Mouse (Mus musculus) liver, embryonic 13.5 days (tissue): ENCODE results near the gene Fgfr2. TPM values are rescaled to one million over a fixed set of nuclear protein-coding genes. Genes with fewer than 3 reads are reported as not detected.

Experiments
- ATAC-seq: fragments of 200-750 bp; cut with Nextera tagmentation; 2 replicates; pipeline ENCODE4 v1.8.0; 2017; ENCODE audit warnings: low read depth, mild to moderate bottlenecking, moderate number of reproducible peaks, moderate library complexity
- DNase-seq: peaks from one replicate; pipeline ENCODE4 v3.0.0; 2022
- H3K27ac ChIP-seq: fragments of 300-500 bp; sonication (generic); 2 replicates; pipeline ENCODE4 v1.5.1; 2015; ENCODE audit warnings: moderate library complexity, mild to moderate bottlenecking, inconsistent platforms
- H3K27me3 ChIP-seq: fragments of 300-500 bp; sonication (generic); 2 replicates; pipeline ENCODE4 v1.6.1; 2015; ENCODE audit warnings: mild to moderate bottlenecking, inconsistent platforms
- H3K36me3 ChIP-seq: fragments of 300-500 bp; sonication (generic); 2 replicates; pipeline ENCODE4 v1.6.1; 2015; ENCODE audit warnings: mild to moderate bottlenecking, inconsistent platforms
- H3K4me1 ChIP-seq: fragments of 300-500 bp; sonication (generic); replicated peaks from 2 replicates; pipeline ENCODE4 v1.6.1; 2015; ENCODE audit warnings: inconsistent platforms
- H3K4me2 ChIP-seq: fragments of 300-500 bp; sonication (generic); 2 replicates; pipeline ENCODE4 v1.6.1; 2015; ENCODE audit warnings: inconsistent platforms, mild to moderate bottlenecking, moderate library complexity
- H3K4me3 ChIP-seq: fragments of 300-500 bp; sonication (generic); replicated peaks from 2 replicates; pipeline ENCODE4 v1.5.1; 2015; ENCODE audit warnings: mild to moderate bottlenecking, inconsistent platforms
- H3K9ac ChIP-seq: fragments of 300-500 bp; sonication (generic); 2 replicates; pipeline ENCODE4 v1.6.1; 2015; ENCODE audit warnings: mild to moderate bottlenecking, inconsistent platforms
- H3K9me3 ChIP-seq: fragments of 300-500 bp; sonication (generic); replicated peaks from 2 replicates; pipeline ENCODE4 v1.6.1; 2016; ENCODE audit warnings: inconsistent platforms
- WGBS: fragments of 180-500 bp; shearing (Covaris S2); methylation state at CpG from one replicate; pipeline ENCODE4 v1.1.7; 2015; ENCODE audit not compliant: insufficient replicate concordance; 5-methylcytosine and 5-hydroxymethylcytosine counted together
- polyA plus RNA-seq: library from polyadenylated mRNA; unstranded; fragments of >200 nt; fragmentation: Nextera tagmentation; extraction: Ambion mirVana; gene quantifications from 2 replicates; pipeline ENCODE4 v1.2.1, GENCODE M21; 2015

The Fgfr2 gene
- polyA plus RNA-seq, 1 experiment from 2014 or later: 8.9 TPM

DNA sequence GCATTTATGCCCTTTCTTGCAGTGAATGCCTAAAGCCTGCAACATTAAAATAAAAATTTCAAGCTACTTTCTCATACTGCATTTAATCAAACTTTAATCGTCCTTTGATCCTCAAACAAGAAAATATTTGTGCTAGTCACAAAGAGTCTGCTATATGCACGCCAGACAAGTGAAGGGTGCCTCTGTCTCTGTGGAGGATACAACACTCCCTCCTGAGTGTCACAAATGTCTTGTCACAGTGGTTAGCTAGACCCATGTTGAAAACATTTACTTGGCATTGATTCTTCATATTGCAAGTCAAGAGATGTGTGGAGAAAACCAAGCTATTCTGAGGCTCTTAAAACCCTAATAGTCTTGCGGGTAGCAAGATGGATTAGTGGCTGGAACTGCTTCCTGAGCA, 2736.8 kb downstream of the Fgfr2 start:
- WGBS: 72% methylated on average over 3 of the region's 3 CpGs
- Histone ChIP-seq H3K4me2 (no peak overlapping the region), H3K27me3 (no peaks in the 10 kb centered on the region), H3K9ac (no peak overlapping the region), H3K27ac (no peak overlapping the region), H3K4me1 (no peaks in the 10 kb centered on the region), H3K36me3 (0 out of 2 replicates have a peak, but pooled peaks cover 10% of the 10 kb centered on the region), H3K4me3 (no peak overlapping the region), H3K9me3 (no peaks in the 10 kb centered on the region)
- no peak for ATAC-seq
- no peak for DNase-seq

DNA sequence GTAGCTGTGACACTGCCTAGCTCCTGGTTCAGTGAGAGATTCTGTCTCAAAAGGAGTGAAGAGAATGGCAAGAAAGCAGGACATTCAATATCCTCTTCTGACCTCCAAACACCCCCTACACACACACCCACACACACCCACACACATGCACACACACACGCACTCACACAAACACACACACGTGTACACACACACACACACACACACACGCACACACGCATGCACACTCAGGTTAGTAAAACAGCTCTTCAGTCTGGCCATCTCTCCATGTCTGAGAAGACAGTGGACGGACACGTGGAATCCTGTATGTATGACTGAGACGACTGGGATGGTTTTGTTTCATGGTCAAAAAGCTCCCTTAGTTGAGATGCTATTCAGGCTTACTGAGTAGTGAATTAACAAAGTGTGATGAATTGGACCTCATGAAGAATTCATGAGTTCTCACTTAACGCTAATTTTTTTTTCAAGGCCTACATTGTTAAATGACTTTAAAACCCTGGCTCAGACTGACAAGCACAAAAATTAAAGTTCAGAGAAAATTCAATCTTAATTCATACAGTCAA, 2737.3 kb downstream of the Fgfr2 start:
- DNase-seq (no peak), ATAC-seq (no peak)
- 0 out of 2 replicates have a peak, but pooled peaks cover 10% of the 10 kb centered on the region for H3K36me3 ChIP-seq
- no peak overlapping the region for H3K9ac ChIP-seq
- WGBS: 80% methylated on average over 8 of the region's 8 CpGs
- H3K9me3 ChIP-seq: no peaks in the 10 kb centered on the region
- no peak overlapping the region for H3K27ac ChIP-seq
- no peaks in the 10 kb centered on the region for H3K27me3 ChIP-seq
- H3K4me1 ChIP-seq: no peaks in the 10 kb centered on the region
- H3K4me3 ChIP-seq: no peak overlapping the region
- no peak overlapping the region for H3K4me2 ChIP-seq

DNA sequence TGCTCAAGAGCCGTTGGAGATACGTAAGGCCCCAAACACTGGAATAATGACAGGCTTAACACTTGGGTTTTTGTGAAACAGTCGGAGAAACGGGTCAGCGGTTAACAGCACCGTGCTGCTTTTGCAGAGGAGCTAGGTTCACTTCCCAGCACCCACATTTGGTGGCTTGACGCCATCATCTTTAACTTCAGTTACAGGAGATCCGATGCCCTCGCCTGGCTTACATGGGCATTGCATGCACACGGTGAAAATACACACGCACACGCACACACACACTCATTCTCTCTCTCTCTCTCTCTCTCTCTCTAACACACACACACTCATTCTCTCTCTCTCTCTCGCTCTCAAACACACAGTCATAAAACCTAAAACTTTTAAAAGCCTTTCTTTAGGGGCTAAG, 2741.0 kb downstream of the Fgfr2 start:
- no peak overlapping the region for H3K4me3 ChIP-seq
- 0 out of 2 replicates have a peak, but pooled peaks cover 4% of the 10 kb centered on the region for H3K36me3 ChIP-seq
- H3K4me2 ChIP-seq: no peak overlapping the region
- H3K9ac ChIP-seq: no peak overlapping the region
- ATAC-seq (no peak), DNase-seq (no peak)
- H3K4me1 ChIP-seq: no peaks in the 10 kb centered on the region
- no peak overlapping the region for H3K27ac ChIP-seq
- H3K27me3 ChIP-seq: no peaks in the 10 kb centered on the region
- 85% methylated on average over 13 of the region's 13 CpGs for whole genome bisulfite sequencing
- H3K9me3 ChIP-seq: no peaks in the 10 kb centered on the region

DNA sequence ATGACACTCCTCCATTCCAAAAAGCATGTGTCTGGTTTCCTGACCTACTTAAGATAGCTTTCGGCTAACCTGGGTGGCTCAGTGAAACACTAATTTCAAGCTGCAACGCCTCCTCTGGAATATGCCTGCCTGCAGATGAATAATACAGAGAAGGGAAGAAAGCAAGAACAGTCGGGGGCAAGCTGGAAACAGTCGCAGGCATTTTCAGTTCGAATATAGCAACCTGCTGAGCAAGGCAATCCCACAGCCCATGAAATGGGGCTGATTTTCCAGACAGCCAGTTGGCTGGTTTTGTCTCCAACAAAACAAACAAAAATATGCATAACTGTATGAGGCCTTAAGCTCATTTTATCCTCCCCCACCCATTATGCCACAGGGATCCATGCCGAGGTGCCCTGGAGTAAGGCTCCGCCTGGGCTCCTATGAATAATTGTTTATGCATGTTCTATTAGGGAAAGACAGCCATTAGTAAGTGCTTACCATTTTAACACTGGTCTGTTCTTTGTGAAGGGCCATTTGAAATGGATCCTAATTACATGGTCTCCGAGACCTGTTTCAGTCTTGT, 2741.7 kb downstream of the Fgfr2 start:
- Histone ChIP-seq H3K36me3 (0 out of 2 replicates have a peak, but pooled peaks cover 3% of the 10 kb centered on the region), H3K4me1 (no peaks in the 10 kb centered on the region), H3K27ac (no peak overlapping the region), H3K9ac (no peak overlapping the region), H3K4me2 (no peak overlapping the region), H3K4me3 (no peak overlapping the region), H3K27me3 (no peaks in the 10 kb centered on the region), H3K9me3 (no peaks in the 10 kb centered on the region)
- ATAC-seq (no peak), DNase-seq (no peak)
- WGBS: 80% methylated on average over 8 of the region's 8 CpGs

DNA sequence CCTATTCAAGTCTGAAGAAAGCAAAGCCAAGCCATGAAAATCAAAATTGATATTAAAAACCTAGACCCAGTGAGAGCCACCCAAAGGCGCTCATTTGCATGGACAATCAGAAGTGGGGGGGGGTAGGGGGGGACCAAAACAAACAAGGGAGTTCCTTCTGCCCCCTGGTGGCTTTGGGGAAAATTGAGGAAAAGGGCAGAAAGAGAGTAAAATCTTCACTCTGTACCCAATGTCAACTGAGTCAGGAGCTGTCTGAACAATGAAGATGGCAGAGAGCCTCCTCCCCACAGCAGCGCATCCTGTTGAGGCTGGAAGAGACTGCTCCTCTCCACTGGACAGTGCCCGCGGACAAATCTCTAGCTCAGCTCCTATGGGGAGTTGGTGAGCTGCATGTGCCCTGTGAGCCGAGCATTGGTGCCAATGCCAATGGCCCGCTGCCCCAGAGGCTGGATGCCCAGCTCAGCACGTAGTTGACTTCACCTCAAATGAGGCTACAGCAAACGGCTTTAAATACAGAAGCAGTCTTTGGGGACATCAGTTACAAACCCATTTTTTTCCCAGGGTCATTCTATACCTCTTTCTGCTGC, 2742.3 kb downstream of the Fgfr2 start:
- 0 out of 2 replicates have a peak, but pooled peaks cover 3% of the 10 kb centered on the region for H3K36me3 ChIP-seq
- no peaks in the 10 kb centered on the region for H3K27me3 ChIP-seq
- DNase-seq: no peak
- no peak overlapping the region for H3K4me2 ChIP-seq
- no peak for ATAC-seq
- H3K4me1 ChIP-seq: no peaks in the 10 kb centered on the region
- H3K9ac ChIP-seq: no peak overlapping the region
- WGBS: 78% methylated on average over 8 of the region's 8 CpGs
- H3K4me3 ChIP-seq: no peak overlapping the region
- H3K27ac ChIP-seq: no peak overlapping the region
- H3K9me3 ChIP-seq: no peaks in the 10 kb centered on the region

DNA sequence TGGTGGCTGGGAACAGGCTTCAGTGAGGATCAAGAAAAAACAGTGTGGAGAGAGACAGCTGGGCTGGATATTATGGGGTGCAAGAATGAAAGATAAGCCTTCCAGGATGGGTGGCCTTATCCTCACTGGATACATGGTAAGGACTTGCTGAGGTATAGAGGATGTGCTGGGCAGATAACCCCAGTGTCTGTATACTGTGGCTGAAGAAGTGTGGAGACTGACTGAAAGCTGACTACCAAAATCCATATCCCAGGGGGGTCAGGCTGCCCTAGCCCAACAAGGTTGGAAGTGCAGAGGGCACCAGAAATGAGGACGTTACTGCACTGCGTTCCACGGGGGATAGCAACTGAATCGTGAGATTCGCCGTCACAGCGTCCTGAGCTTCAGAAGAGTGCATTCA, 2742.8 kb downstream of the Fgfr2 start:
- H3K36me3 ChIP-seq: 0 out of 2 replicates have a peak, but pooled peaks cover 3% of the 10 kb centered on the region
- 75% methylated on average over 7 of the region's 7 CpGs for WGBS
- H3K4me1 ChIP-seq: no peaks in the 10 kb centered on the region
- DNase-seq: no peak
- no peak overlapping the region for H3K9ac ChIP-seq
- H3K4me2 ChIP-seq: no peak overlapping the region
- no peak for ATAC-seq
- no peaks in the 10 kb centered on the region for H3K9me3 ChIP-seq
- H3K27me3 ChIP-seq: no peaks in the 10 kb centered on the region
- no peak overlapping the region for H3K4me3 ChIP-seq
- no peak overlapping the region for H3K27ac ChIP-seq

DNA sequence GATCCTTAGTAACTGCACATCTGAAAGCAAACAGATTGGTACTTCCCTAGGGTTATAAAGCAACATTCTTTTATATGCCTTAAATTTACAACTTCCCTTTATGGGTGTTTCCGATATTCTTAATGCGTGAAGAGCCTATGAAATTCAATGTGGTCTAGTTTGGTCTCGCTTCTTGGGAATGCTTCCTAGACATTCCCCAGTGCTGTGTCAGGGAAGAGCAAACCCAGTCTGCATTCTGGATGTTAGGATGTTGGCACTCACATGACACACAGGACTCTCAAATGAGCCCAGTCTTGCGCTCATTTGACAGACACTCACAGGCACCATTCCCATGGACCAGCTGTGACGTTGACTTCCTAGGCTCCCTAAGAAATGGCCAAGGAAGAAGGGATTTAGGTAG, 2743.3 kb downstream of the Fgfr2 start:
- DNase-seq: no peak
- no peak for ATAC-seq
- WGBS: 76% methylated on average over 5 of the region's 5 CpGs
- 0 out of 2 replicates have a peak, but pooled peaks cover 3% of the 10 kb centered on the region for H3K36me3 ChIP-seq
- no peak overlapping the region for H3K4me3 ChIP-seq
- H3K4me1 ChIP-seq: no peaks in the 10 kb centered on the region
- no peak overlapping the region for H3K4me2 ChIP-seq
- no peak overlapping the region for H3K9ac ChIP-seq
- no peaks in the 10 kb centered on the region for H3K27me3 ChIP-seq
- H3K9me3 ChIP-seq: no peaks in the 10 kb centered on the region
- H3K27ac ChIP-seq: no peak overlapping the region

DNA sequence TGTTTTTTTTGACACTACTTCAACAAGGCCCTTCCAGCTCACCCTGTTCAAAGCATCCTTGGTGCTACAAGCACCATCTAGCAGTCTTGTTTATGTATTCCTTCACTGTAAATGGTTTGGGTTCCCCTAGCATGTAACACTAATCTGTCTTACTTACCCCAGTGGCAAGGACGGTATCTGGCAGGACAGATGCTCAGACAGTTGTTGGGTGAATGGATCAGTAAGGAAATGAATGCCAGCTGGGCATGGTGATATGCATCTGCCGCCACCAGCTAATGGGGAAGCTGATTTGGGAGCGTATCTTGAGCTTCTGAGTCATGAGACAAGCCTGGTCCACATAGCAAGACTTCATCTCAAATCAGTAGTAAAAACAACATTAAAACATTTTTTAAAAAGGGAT, 2744.8 kb downstream of the Fgfr2 start:
- no peak overlapping the region for H3K4me3 ChIP-seq
- H3K9me3 ChIP-seq: no peaks in the 10 kb centered on the region
- no peaks in the 10 kb centered on the region for H3K36me3 ChIP-seq
- H3K9ac ChIP-seq: no peak overlapping the region
- 40% methylated on average over 3 of the region's 3 CpGs for WGBS
- H3K4me1 ChIP-seq: no peaks in the 10 kb centered on the region
- no peak overlapping the region for H3K4me2 ChIP-seq
- no peak overlapping the region for H3K27ac ChIP-seq
- H3K27me3 ChIP-seq: no peaks in the 10 kb centered on the region
- ATAC-seq (no peak), DNase-seq (no peak)

DNA sequence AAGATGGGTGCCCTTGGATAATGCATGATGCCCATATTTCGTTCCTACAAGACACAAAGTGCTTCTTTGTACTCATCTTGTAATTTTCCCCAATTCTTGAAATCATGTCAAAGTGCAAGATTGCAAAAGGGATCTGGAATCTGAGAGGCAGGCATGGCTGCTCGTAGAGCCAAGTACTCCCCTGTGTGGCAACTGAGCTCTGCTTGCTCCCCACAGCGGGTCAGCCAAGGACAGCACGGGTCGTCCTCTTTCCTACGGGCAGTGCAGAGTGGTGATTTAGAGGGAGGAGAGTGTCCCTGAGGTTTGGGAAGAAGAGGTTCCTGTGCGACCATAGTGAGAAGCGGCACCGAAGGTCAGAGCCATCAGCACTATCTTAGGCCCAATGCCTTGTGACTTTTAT, 2748.8 kb downstream of the Fgfr2 start:
- 67% methylated on average over 9 of the region's 9 CpGs for WGBS
- no peaks in the 10 kb centered on the region for H3K9me3 ChIP-seq
- ATAC-seq (no peak), DNase-seq (no peak)
- H3K9ac ChIP-seq: no peak overlapping the region
- H3K4me2 ChIP-seq: no peak overlapping the region
- H3K27ac ChIP-seq: no peak overlapping the region
- H3K27me3 ChIP-seq: no peaks in the 10 kb centered on the region
- no peaks in the 10 kb centered on the region for H3K36me3 ChIP-seq
- H3K4me1 ChIP-seq: no peaks in the 10 kb centered on the region
- H3K4me3 ChIP-seq: no peak overlapping the region

DNA sequence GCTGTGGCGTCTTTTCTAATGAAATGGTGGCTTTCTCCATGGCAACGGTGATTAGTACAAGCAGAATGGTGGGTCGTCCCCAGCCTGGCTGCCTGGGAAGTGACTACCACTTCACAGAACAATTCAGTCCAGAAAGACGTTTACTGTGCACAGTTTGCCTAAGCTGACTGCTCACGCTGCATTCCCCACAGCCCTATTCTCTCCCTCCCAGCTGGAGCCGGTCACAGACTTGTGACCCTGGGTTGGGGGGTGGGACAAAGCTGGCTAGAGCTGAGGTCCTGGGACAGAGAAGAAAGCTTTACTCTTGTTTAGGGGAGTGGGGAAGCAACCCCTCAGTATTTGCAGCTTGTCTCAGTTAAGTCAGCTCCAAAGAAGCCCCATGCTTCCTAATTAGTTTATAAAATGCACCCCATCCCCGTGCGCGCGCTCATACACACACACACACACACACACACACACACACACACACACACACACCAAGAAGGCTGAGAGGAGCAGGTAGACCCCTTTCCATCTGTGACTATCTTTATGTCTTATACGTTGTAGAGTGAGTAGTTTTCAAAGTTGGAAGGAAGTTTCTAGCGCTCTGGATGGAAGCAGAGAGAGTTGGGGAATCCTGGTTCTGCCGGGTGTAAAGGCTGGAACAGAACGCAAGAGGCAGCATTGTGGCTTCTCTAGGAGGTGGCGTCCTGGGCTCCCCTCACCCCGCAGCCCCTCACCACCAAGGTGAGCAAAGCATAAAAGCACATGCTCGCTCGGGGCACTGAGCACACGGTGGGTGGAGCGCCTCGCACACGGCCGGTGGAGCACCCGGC, 2754.1 kb downstream of the Fgfr2 start:
- ATAC-seq: no peak
- Histone ChIP-seq H3K4me1 (no peaks in the 10 kb centered on the region), H3K9ac (no peak overlapping the region), H3K4me2 (no peak overlapping the region), H3K9me3 (no peaks in the 10 kb centered on the region), H3K27ac (no peak overlapping the region), H3K4me3 (no peak overlapping the region), H3K36me3 (no peaks in the 10 kb centered on the region), H3K27me3 (no peaks in the 10 kb centered on the region)
- 50% methylated on average over 24 of the region's 24 CpGs for WGBS
- DNase-seq: no peak

DNA sequence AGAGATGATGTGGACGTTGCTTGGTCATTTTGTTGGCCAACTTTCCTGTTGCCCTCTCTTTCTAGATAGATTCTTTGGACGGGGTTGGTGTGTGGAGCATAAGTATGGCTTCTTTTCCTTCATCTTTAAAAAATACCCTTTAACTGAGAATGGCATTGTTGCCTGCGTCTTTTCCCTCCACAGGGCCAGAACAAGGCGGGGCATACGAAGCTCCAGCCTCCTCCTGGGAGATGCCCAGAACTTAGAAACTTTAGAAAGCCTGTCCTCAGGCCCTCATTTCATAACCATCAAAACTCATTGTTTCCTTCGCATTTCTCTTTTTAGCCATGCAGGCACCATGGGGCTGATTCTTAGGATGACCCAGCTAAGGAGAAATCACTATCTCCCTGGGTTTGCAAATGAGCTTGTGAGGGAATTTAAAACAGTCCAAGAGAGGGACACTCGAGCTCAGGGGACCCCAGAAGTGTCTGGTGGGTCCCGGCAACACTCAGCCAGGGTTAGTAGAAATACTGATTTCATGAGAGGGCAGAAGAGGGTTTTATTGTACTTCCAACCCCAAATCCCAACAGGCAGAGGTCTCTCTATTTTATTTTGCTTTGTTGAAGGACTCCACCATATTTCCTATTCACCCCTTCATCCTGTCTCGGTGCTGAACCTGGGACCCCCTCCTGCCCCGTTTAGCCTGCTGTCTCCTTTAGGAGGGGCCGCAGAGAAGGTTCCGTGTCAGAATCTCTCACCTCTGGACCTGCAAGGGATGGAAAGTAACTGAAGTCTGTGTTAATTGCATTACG, 2754.9 kb downstream of the Fgfr2 start:
- Histone ChIP-seq H3K27ac (no peak overlapping the region), H3K4me1 (no peaks in the 10 kb centered on the region), H3K4me3 (no peak overlapping the region), H3K9ac (no peak overlapping the region), H3K4me2 (no peak overlapping the region), H3K36me3 (no peaks in the 10 kb centered on the region), H3K27me3 (no peaks in the 10 kb centered on the region), H3K9me3 (no peaks in the 10 kb centered on the region)
- DNase-seq (no peak), ATAC-seq (no peak)
- 51% methylated on average over 13 of the region's 13 CpGs for WGBS
